Mouse (Mus musculus) CH12.LX (cell line): ENCODE results near the gene Slc52a3. TPM values are rescaled to one million over a fixed set of nuclear protein-coding genes. Genes with fewer than 3 reads are reported as not detected.

Experiments used
- DNase-seq: peaks from one replicate; pipeline ENCODE4 v3.0.0-alpha.2; 2013; ENCODE audit errors: extremely low read depth
- H3K27ac ChIP-seq: 2 replicates; pipeline ENCODE4 v1.5.1; 2012; ENCODE audit warnings: low read depth, mild to moderate bottlenecking, control low read depth, moderate library complexity; ENCODE audit not compliant: insufficient read depth
- H3K27me3 ChIP-seq: replicated peaks from 2 replicates; pipeline ENCODE3; 2012; ENCODE audit warnings: inconsistent platforms
- H3K36me3 ChIP-seq, 2 experiments: replicated peaks in 1 of 2; 2 replicates each; pipeline versions ENCODE3 to v1.6.1; 2012; ENCODE audit warnings: inconsistent platforms in 1 of 2, low read length in 1 of 2, mild to moderate bottlenecking in 1 of 2, mixed read lengths in 1 of 2, moderate library complexity in 1 of 2; ENCODE audit not compliant: control insufficient read depth in 1 of 2, insufficient read depth in 1 of 2
- H3K4me1 ChIP-seq, 2 experiments: 2 replicates each; pipeline ENCODE4 v1.6.1; 2012; ENCODE audit warnings: inconsistent platforms in 1 of 2, moderate library complexity in 1 of 2; ENCODE audit not compliant: insufficient read depth in 2 of 2, control insufficient read depth in 1 of 2
- H3K4me2 ChIP-seq: 2 replicates; pipeline ENCODE4 v1.6.1; 2012; ENCODE audit warnings: low read depth, mild to moderate bottlenecking, control low read depth; ENCODE audit not compliant: poor library complexity, insufficient read depth, severe bottlenecking
- H3K4me3 ChIP-seq, 3 experiments: fragments of 150-350 bp in 1 of 3; sonication (generic) in 1 of 3; replicated peaks in 1 of 3; 2 replicates each; pipeline versions ENCODE3 to v1.5.1; 2011 to 2012; ENCODE audit warnings: low read depth in 2 of 3, low read length in 2 of 3, mild to moderate bottlenecking in 2 of 3, moderate library complexity in 2 of 3, control low read depth in 1 of 3, improper control_type of control experiment in 1 of 3, inconsistent platforms in 1 of 3, mixed read lengths in 1 of 3; ENCODE audit not compliant: poor library complexity in 1 of 3
- H3K79me2 ChIP-seq: replicated peaks from 2 replicates; pipeline ENCODE4 v1.6.1; 2012; ENCODE audit warnings: mild to moderate bottlenecking, moderate library complexity; ENCODE audit not compliant: control insufficient read depth, poor library complexity, insufficient read depth, severe bottlenecking; ENCODE audit errors: extremely low read depth
- H3K9ac ChIP-seq: 2 replicates; pipeline ENCODE4 v1.6.1; 2012; ENCODE audit warnings: low read depth, mild to moderate bottlenecking, control low read depth, moderate library complexity; ENCODE audit not compliant: insufficient read depth
- H3K9me3 ChIP-seq: replicated peaks from 2 replicates; pipeline ENCODE3; 2012; ENCODE audit warnings: low read length, inconsistent platforms, mixed read lengths
- EP300 ChIP-seq: IDR thresholded peaks from 2 replicates; pipeline ENCODE4 v1.6.1; 2011; ENCODE audit warnings: low read length, improper control_type of control experiment
- HCFC1 ChIP-seq: IDR thresholded peaks from 2 replicates; pipeline ENCODE4 v1.6.1; 2012; ENCODE audit warnings: low read depth, mild to moderate bottlenecking, inconsistent platforms, low read length, improper control_type of control experiment
- JUND ChIP-seq: conservative IDR thresholded peaks from 2 replicates; pipeline ENCODE4 v1.6.1; 2011; ENCODE audit warnings: low read depth, low read length, improper control_type of control experiment
- MXI1 ChIP-seq: IDR thresholded peaks from 2 replicates; pipeline ENCODE4 v1.6.1; 2011; ENCODE audit warnings: mild to moderate bottlenecking, low read depth, low read length, improper control_type of control experiment
- NELFE ChIP-seq: IDR thresholded peaks from 2 replicates; pipeline ENCODE4 v1.6.1; 2011; ENCODE audit warnings: low read depth, low read length, improper control_type of control experiment
- RAD21 ChIP-seq: IDR thresholded peaks from 2 replicates; pipeline ENCODE4 v1.6.1; 2011; ENCODE audit warnings: low read depth, mild to moderate bottlenecking, low read length, improper control_type of control experiment, moderate library complexity
- TBP ChIP-seq: conservative IDR thresholded peaks from 2 replicates; pipeline ENCODE4 v1.6.1; 2011; ENCODE audit warnings: low read depth, low read length, improper control_type of control experiment
- USF2 ChIP-seq: conservative IDR thresholded peaks from 2 replicates; pipeline ENCODE4 v1.6.1; 2011; ENCODE audit warnings: low read depth, low read length, improper control_type of control experiment
- ZMIZ1 ChIP-seq: IDR thresholded peaks from 2 replicates; pipeline ENCODE4 v1.6.1; 2012; ENCODE audit warnings: low read depth, mild to moderate bottlenecking, inconsistent platforms, low read length, improper control_type of control experiment
- ZNF384 ChIP-seq: IDR thresholded peaks from 2 replicates; pipeline ENCODE4 v1.6.1; 2012; ENCODE audit warnings: low read depth, low read length, improper control_type of control experiment, inconsistent platforms
- dilution Hi-C: fragments of 300-500 bp; cut with MboI; formaldehyde crosslinking; loops from 2 replicates; pipeline ENCODE4 v1.14.3; 2020; ENCODE audit warnings: low sequenced_read_pairs; ENCODE audit not compliant: extremely low pct_unique_long_range_greater_than_20kb, extremely low pct_ligation_motif_present
- in situ Hi-C: fragments of 300-500 bp; cut with MboI; formaldehyde crosslinking; loops from 3 replicates; pipeline ENCODE4 v1.14.3; 2019; ENCODE audit warnings: low sequenced_read_pairs, low pct_ligation_motif_present, low pct_unique_long_range_greater_than_20kb, mixed read lengths
- polyA plus RNA-seq: library from polyadenylated mRNA; unstranded; fragments of >175 nt; gene quantifications from 2 replicates; pipeline ENCODE4 v1.2.1, GENCODE M21; 2012; ENCODE audit warnings: low read depth; ENCODE audit not compliant: insufficient read length
- total RNA-seq, 2 experiments: library from RNA; depleted of rRNA; stranded (reverse); fragments of 300-350 nt in 1 of 2; fragments of >200 nt in 1 of 2; gene quantifications; 2 replicates each; pipeline ENCODE4 v1.2.3; 2012 to 2014

The Slc52a3 gene
- total and polyA plus RNA-seq, 3 experiments, result 0.17 to 0.55 TPM; not detected in 1

GRCm38 (mm10) chr2:152055406-152055805, 59.1 kb downstream of the Slc52a3 start:
- Histone ChIP-seq H3K4me3 (no peak overlapping the region), H3K27me3 (peaks cover 60% of the 10 kb centered on the region), H3K36me3 (no peaks in the 10 kb centered on the region), H3K9ac (no peak overlapping the region), H3K9me3 (peaks cover under 1% of the 10 kb centered on the region), H3K27ac (no peak overlapping the region), H3K4me2 (no peak overlapping the region), H3K4me1 (peaks cover 22 to 38% of the 10 kb centered on the region in 2 experiments)
- no peak for DNase-seq
- dilution Hi-C loops (no loop called here), in situ Hi-C loops (no loop called here)
- no peak for TF ChIP-seq TBP
- TF ChIP-seq, all 38 proteins: peak for 0
- no peaks in the 10 kb centered on the region for H3K79me2 ChIP-seq

GRCm38 (mm10) chr2:152056368-152057251, 60.3 kb downstream of the Slc52a3 start:
- in situ Hi-C loops, result no loop called here
- DNase-seq, result no peak

GRCm38 (mm10) chr2:152057252-152057563, 60.9 kb downstream of the Slc52a3 start:
- Histone ChIP-seq H3K4me2 (no peak overlapping the region), H3K4me3 (no peak overlapping the region), H3K79me2 (no peaks in the 10 kb centered on the region), H3K27me3 (peaks cover 76% of the 10 kb centered on the region), H3K9ac (no peak overlapping the region), H3K27ac (no peak overlapping the region), H3K4me1 (peaks cover 17 to 20% of the 10 kb centered on the region in 2 experiments), H3K9me3 (no peaks in the 10 kb centered on the region), H3K36me3 (no peaks in the 10 kb centered on the region)
- TF ChIP-seq EP300 (no peak), JUND (no peak), MXI1 (no peak), USF2 (no peak), HCFC1 (no peak)
- dilution Hi-C loops, result no loop called here
- in situ Hi-C loops, result no loop called here
- no peak for DNase-seq

More at GRCm38 (mm10) chr2:152056368-152057251, 60.3 kb downstream of the Slc52a3 start:
- H3K36me3 ChIP-seq, result no peaks in the 10 kb centered on the region
- H3K9me3 ChIP-seq, result no peaks in the 10 kb centered on the region
- dilution Hi-C loops, result no loop called here
- H3K27ac ChIP-seq, result no peak overlapping the region
- H3K4me2 ChIP-seq, result 0 out of 2 replicates have a peak overlapping the region, but pooled peaks have one; percentile 10
- no peaks in the 10 kb centered on the region for H3K79me2 ChIP-seq
- TF ChIP-seq HCFC1 (no peak), NELFE (no peak), JUND (no peak), RAD21 (no peak), ZNF384 (no peak), TBP (no peak), ZMIZ1 (no peak)
- peaks cover 72% of the 10 kb centered on the region for H3K27me3 ChIP-seq
- H3K4me3 ChIP-seq, result peak overlapping the region in 1 of 3 experiments; percentile 32
- no peak overlapping the region for H3K9ac ChIP-seq
- H3K4me1 ChIP-seq, result peaks cover 20 to 26% of the 10 kb centered on the region in 2 experiments

Other genes with a start within 250 kb of the Slc52a3 start
- gene Rspo4, start 153.6 kb upstream of the Slc52a3 start, total RNA-seq (2012; rRNA removed), result not detected in 2 replicates
- not detected in 2 replicates for gene Rspo4, start 153.6 kb upstream of the Slc52a3 start, total RNA-seq (2014; rRNA removed)
- not detected in 2 replicates for gene Rspo4, start 153.6 kb upstream of the Slc52a3 start, polyA plus RNA-seq
- gene Angpt4, start 85.3 kb upstream of the Slc52a3 start, total RNA-seq (2012; rRNA removed), result 0.04 TPM in 1 of 2 replicates, not detected in the other
- not detected in 2 replicates for gene Angpt4, start 85.3 kb upstream of the Slc52a3 start, total RNA-seq (2014; rRNA removed)
- not detected in 2 replicates for gene Angpt4, start 85.3 kb upstream of the Slc52a3 start, polyA plus RNA-seq
- gene Fam110a, start 16.3 kb upstream of the Slc52a3 start, total RNA-seq (2012; rRNA removed), result 8.9 and 9.8 TPM in 2 replicates
- gene Fam110a, start 16.3 kb upstream of the Slc52a3 start, total RNA-seq (2014; rRNA removed), result 3.0 and 3.7 TPM in 2 replicates
- gene Fam110a, start 16.3 kb upstream of the Slc52a3 start, polyA plus RNA-seq, result 5.2 and 6.3 TPM in 2 replicates
- not detected in 2 replicates for gene Scrt2, start 85.0 kb downstream of the Slc52a3 start, total RNA-seq (2012; rRNA removed)
- gene Scrt2, start 85.0 kb downstream of the Slc52a3 start, total RNA-seq (2014; rRNA removed), result not detected in 2 replicates
- gene Scrt2, start 85.0 kb downstream of the Slc52a3 start, polyA plus RNA-seq, result not detected in 2 replicates
- not detected in 2 replicates for gene Srxn1, start 109.0 kb downstream of the Slc52a3 start, total RNA-seq (2012; rRNA removed)
- not detected in 2 replicates for gene Srxn1, start 109.0 kb downstream of the Slc52a3 start, total RNA-seq (2014; rRNA removed)
- gene Srxn1, start 109.0 kb downstream of the Slc52a3 start, polyA plus RNA-seq, result not detected in 2 replicates
- gene Tcf15, start 147.1 kb downstream of the Slc52a3 start, total RNA-seq (2012; rRNA removed), result not detected in 2 replicates
- not detected in 2 replicates for gene Tcf15, start 147.1 kb downstream of the Slc52a3 start, total RNA-seq (2014; rRNA removed)
- not detected in 2 replicates for gene Tcf15, start 147.1 kb downstream of the Slc52a3 start, polyA plus RNA-seq
- 100 and 101 TPM in 2 replicates for gene Csnk2a1, start 230.3 kb downstream of the Slc52a3 start, total RNA-seq (2012; rRNA removed)
- 145 and 146 TPM in 2 replicates for gene Csnk2a1, start 230.3 kb downstream of the Slc52a3 start, total RNA-seq (2014; rRNA removed)
- gene Csnk2a1, start 230.3 kb downstream of the Slc52a3 start, polyA plus RNA-seq, result 79.2 and 86.9 TPM in 2 replicates